Mouse (Mus musculus) C2C12 (cell line): ENCODE data around the gene Tubb4b.

Source experiments
- CTCF ChIP-seq: IDR thresholded peaks from one replicate; pipeline ENCODE4 v1.5.1; 2011; ENCODE audit not compliant: control insufficient read depth, insufficient read depth, insufficient read length
- FOSL1 ChIP-seq: IDR thresholded peaks from one replicate; pipeline ENCODE4 v1.8.0; 2011; ENCODE audit warnings: mild to moderate bottlenecking, low read length; ENCODE audit not compliant: poor library complexity, insufficient read depth, severe bottlenecking
- USF1 ChIP-seq: IDR thresholded peaks from one replicate; pipeline ENCODE4 v1.6.1; 2011; ENCODE audit warnings: low read depth, mild to moderate bottlenecking, control low read depth, moderate library complexity

DNA sequence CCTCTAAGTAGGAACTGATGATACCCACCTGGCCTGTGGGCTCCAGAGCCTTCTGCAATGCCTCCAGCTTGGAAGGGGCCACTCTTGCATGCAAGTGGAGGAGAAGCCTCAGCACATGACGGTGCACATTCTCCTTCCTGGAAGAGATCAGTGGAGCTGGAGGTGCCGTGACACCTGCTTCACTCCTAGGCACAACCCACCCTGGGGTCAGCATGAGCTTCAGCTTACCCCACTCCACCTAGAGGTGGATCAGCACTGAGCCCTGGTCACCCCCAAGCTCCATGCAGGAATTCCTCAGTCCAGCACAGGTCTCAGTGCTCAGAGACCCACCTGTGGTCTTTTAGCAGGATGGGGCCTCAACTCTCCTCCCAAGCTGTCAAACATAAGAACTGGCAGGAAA is 23.9 kb downstream of the Tubb4b start:
- no peak for TF ChIP-seq CTCF
- TF ChIP-seq USF1, result no peak
- TF ChIP-seq FOSL1, result no peak
